Mouse (Mus musculus): ENCODE results near the gene Pde1c.

- TF ChIP-seq CTCF (IDR thresholded peaks at IDR 0.05; ENCODE audit: control insufficient read depth, insufficient read depth, low read length) (no peak), POLR2A (IDR thresholded peaks at IDR 0.05; ENCODE audit: borderline replicate concordance, control insufficient read depth, low read depth, low read length) (no peak)
Measured at GRCm38 (mm10) chr6:56191426-56192140, 377.3 kb downstream of the Pde1c start.
